Mouse (Mus musculus) stomach, embryonic 16.5 days (tissue): Measurements from ENCODE around the gene Dlgap1. TPM values are rescaled to one million over a fixed set of nuclear protein-coding genes. Genes with fewer than 3 reads are reported as not detected.
"Not testable (repeated sequence)": the region's sequence is repeated elsewhere in the genome, so short reads cannot be mapped to it uniquely, and the experiment has no call there.

Experiments
- ATAC-seq: fragments of 200-750 bp; cut with Nextera tagmentation; 2 replicates; pipeline ENCODE4 v1.8.0; 2017; ENCODE audit warnings: moderate number of reproducible peaks, moderate TSS enrichment; ENCODE audit not compliant: insufficient read depth, low FRiP score
- H3K27ac ChIP-seq: fragments of 300-500 bp; sonication (generic); 2 replicates; pipeline ENCODE4 v1.5.1; 2014; ENCODE audit warnings: low read length
- H3K27me3 ChIP-seq: fragments of 300-500 bp; sonication (generic); 2 replicates; pipeline ENCODE4 v1.6.1; 2014; ENCODE audit warnings: low read length, control low read depth, mixed read lengths; ENCODE audit not compliant: control insufficient read depth, insufficient read depth
- H3K36me3 ChIP-seq: fragments of 300-500 bp; sonication (generic); 2 replicates; pipeline ENCODE4 v1.6.1; 2014; ENCODE audit warnings: low read length; ENCODE audit not compliant: control insufficient read depth, insufficient read depth
- H3K4me1 ChIP-seq: fragments of 300-500 bp; sonication (generic); 2 replicates; pipeline ENCODE4 v1.6.1; 2014; ENCODE audit warnings: low read length, control low read depth, mixed read lengths; ENCODE audit not compliant: control insufficient read depth, insufficient read depth
- H3K4me2 ChIP-seq: fragments of 300-500 bp; sonication (generic); 2 replicates; pipeline ENCODE4 v1.6.1; 2014; ENCODE audit warnings: low read depth, low read length, mixed read lengths
- H3K4me3 ChIP-seq: fragments of 300-500 bp; sonication (generic); replicated peaks from 2 replicates; pipeline ENCODE4 v1.5.1; 2014; ENCODE audit warnings: mild to moderate bottlenecking, low read length
- H3K9ac ChIP-seq: fragments of 300-500 bp; sonication (generic); 2 replicates; pipeline ENCODE4 v1.6.1; 2014; ENCODE audit warnings: low read length
- H3K9me3 ChIP-seq: fragments of 300-500 bp; sonication (generic); replicated peaks from 2 replicates; pipeline ENCODE4 v1.6.1; 2016; ENCODE audit warnings: low read length, control low read depth; ENCODE audit not compliant: control insufficient read depth
- WGBS: fragments of 180-500 bp; shearing (Covaris S2); extraction: QIAGEN DNeasy Blood & Tissue Kit; methylation state at CpG from one replicate; pipeline ENCODE4 v1.1.7; 2014; 5-methylcytosine and 5-hydroxymethylcytosine counted together
- polyA plus RNA-seq: library from polyadenylated mRNA; unstranded; fragments of >200 nt; fragmentation: Nextera tagmentation; extraction: Ambion mirVana; gene quantifications from 2 replicates; pipeline ENCODE4 v1.2.1, GENCODE M21; 2015

Gene Dlgap1
- polyA plus RNA-seq, 1 experiment from 2014 or later = 3.2 TPM

- Histone ChIP-seq H3K4me3 (peak overlapping the region; percentile 52), H3K9me3 (no peaks in the 10 kb centered on the region), H3K27me3 (peaks cover 14% of the 10 kb centered on the region; the same call in 1 of the 2 replicates), H3K9ac (peak overlapping the region; percentile 66), H3K27ac (no peak overlapping the region), H3K36me3 (no peaks in the 10 kb centered on the region), H3K4me2 (peak overlapping the region; percentile 76), H3K4me1 (no peaks in the 10 kb centered on the region)
- 6% methylated on average over 47 of the region's 51 CpGs for WGBS
- ATAC-seq = peak; percentile 17; the same call in 1 of the 2 replicates
Measured at GRCm38 (mm10) chr17:70817862-70818451, 849.1 kb downstream of the Dlgap1 start.

- H3K4me3 ChIP-seq = peak overlapping the region; percentile 12
- peak overlapping the region; percentile 8 for H3K27ac ChIP-seq
Measured at GRCm38 (mm10) chr17:70823083-70823482, 854.2 kb downstream of the Dlgap1 start.

GRCm38 (mm10) chr17:70826227-70826626, 857.4 kb downstream of the Dlgap1 start:
- WGBS = 78% methylated on average over 12 of the region's 12 CpGs
- Histone ChIP-seq H3K9me3 (no peaks in the 10 kb centered on the region), H3K4me2 (no peak overlapping the region), H3K27ac (no peak overlapping the region), H3K9ac (no peak overlapping the region), H3K36me3 (no peaks in the 10 kb centered on the region), H3K4me3 (no peak overlapping the region), H3K4me1 (peaks cover 5% of the 10 kb centered on the region; the same call in 1 of the 2 replicates), H3K27me3 (no peaks in the 10 kb centered on the region)
- no peak for ATAC-seq

More at GRCm38 (mm10) chr17:70823083-70823482, 854.2 kb downstream of the Dlgap1 start:
- H3K36me3 ChIP-seq = no peaks in the 10 kb centered on the region
- no peaks in the 10 kb centered on the region for H3K9me3 ChIP-seq
- H3K9ac ChIP-seq = peak overlapping the region; percentile 28
- peaks cover 6% of the 10 kb centered on the region; the same call in 1 of the 2 replicates for H3K27me3 ChIP-seq
- peak overlapping the region; percentile 47 for H3K4me2 ChIP-seq
- ATAC-seq = no peak
- H3K4me1 ChIP-seq = no peaks in the 10 kb centered on the region
- WGBS = 58% methylated on average over 8 of the region's 8 CpGs

- not testable (repeated sequence) for H3K4me3 ChIP-seq, H3K9ac ChIP-seq, H3K27ac ChIP-seq, H3K4me1 ChIP-seq, H3K4me2 ChIP-seq, H3K9me3 ChIP-seq, H3K36me3 ChIP-seq, H3K27me3 ChIP-seq
- 65% methylated on average over 11 of the region's 11 CpGs for WGBS
- peak; percentile 48; the same call in 1 of the 2 replicates for ATAC-seq
Measured at GRCm38 (mm10) chr17:70827463-70828179, 858.7 kb downstream of the Dlgap1 start.

- WGBS = 79% methylated on average over 4 of the region's 4 CpGs
- Histone ChIP-seq H3K9ac (no peak overlapping the region), H3K4me2 (no peak overlapping the region), H3K4me1 (peaks cover 5% of the 10 kb centered on the region; the same call in 1 of the 2 replicates), H3K9me3 (no peaks in the 10 kb centered on the region), H3K4me3 (no peak overlapping the region), H3K36me3 (no peaks in the 10 kb centered on the region), H3K27me3 (0 out of 2 replicates have a peak, but pooled peaks cover 5% of the 10 kb centered on the region), H3K27ac (no peak overlapping the region)
- no peak for ATAC-seq
Measured at GRCm38 (mm10) chr17:70828180-70828528, 859.3 kb downstream of the Dlgap1 start.

GRCm38 (mm10) chr17:70828569-70828968, 859.7 kb downstream of the Dlgap1 start:
- Histone ChIP-seq H3K4me2 (no peak overlapping the region), H3K4me1 (peaks cover 5% of the 10 kb centered on the region; the same call in 1 of the 2 replicates), H3K27ac (no peak overlapping the region), H3K36me3 (no peaks in the 10 kb centered on the region), H3K9ac (no peak overlapping the region), H3K4me3 (no peak overlapping the region), H3K27me3 (0 out of 2 replicates have a peak, but pooled peaks cover 6% of the 10 kb centered on the region), H3K9me3 (no peaks in the 10 kb centered on the region)
- 86% methylated on average over 2 of the region's 2 CpGs for WGBS
- no peak for ATAC-seq

GRCm38 (mm10) chr17:70829217-70829616, 860.3 kb downstream of the Dlgap1 start:
- 76% methylated on average over 6 of the region's 6 CpGs for WGBS
- Histone ChIP-seq H3K4me2 (no peak overlapping the region), H3K9ac (no peak overlapping the region), H3K4me1 (peaks cover 6% of the 10 kb centered on the region; the same call in 1 of the 2 replicates), H3K36me3 (no peaks in the 10 kb centered on the region), H3K27me3 (0 out of 2 replicates have a peak, but pooled peaks cover 6% of the 10 kb centered on the region), H3K9me3 (no peaks in the 10 kb centered on the region), H3K27ac (no peak overlapping the region), H3K4me3 (no peak overlapping the region)
- 0 out of 2 replicates have a peak, but pooled peaks have one; percentile 14 for ATAC-seq

- H3K4me1 ChIP-seq = peaks cover 15% of the 10 kb centered on the region
- H3K4me2 ChIP-seq = no peak overlapping the region
- H3K9me3 ChIP-seq = no peaks in the 10 kb centered on the region
- H3K9ac ChIP-seq = no peak overlapping the region
- ATAC-seq = no peak
- H3K36me3 ChIP-seq = no peaks in the 10 kb centered on the region
- H3K27me3 ChIP-seq = 0 out of 2 replicates have a peak, but pooled peaks cover 6% of the 10 kb centered on the region
- H3K4me3 ChIP-seq = no peak overlapping the region
- H3K27ac ChIP-seq = no peak overlapping the region
- 73% methylated on average over 23 of the region's 23 CpGs for WGBS
Measured at GRCm38 (mm10) chr17:70829943-70830715, 861.3 kb downstream of the Dlgap1 start.
